Mouse (Mus musculus): ENCODE results near the gene Acr.

Acr gene

GRCm38 (mm10) chr15:89622312-89622958 lies 54.3 kb downstream of the Acr start:
- DNase-seq (ENCODE audit: low read depth, low spot score) = no peak

DNA sequence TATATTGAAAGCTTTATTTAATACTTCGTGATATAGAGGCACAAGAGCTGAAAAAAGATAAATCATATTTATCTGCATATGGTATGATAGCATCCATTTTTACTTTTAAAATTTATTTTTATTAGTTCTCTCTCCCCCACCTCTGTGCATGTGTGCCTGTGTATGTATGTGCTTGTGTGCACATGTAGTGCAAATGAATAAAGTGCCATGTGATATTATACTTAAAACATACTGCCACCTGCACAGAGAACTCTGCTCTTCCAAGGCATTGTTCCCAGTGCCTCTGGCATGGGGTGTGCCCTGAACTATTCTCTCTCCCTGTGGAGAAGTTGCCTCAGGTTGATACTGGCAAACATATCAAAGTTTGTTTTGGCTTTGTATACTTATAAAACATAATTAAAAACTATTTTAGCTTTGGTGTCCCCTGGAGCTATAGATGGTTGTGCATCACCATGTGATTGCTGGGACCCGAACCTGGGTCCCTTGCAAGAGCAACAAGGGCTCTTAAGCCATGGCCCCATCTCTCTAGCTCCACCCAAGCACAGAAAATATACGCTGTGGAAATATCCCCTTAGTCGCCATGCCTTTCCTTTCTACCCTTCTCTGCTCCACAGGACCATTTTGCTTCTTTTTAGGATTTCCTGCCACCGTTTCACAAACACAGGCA lies 55.0 kb downstream of the Acr start:
- no peak for DNase-seq (ENCODE audit: low read depth, low spot score)

DNA sequence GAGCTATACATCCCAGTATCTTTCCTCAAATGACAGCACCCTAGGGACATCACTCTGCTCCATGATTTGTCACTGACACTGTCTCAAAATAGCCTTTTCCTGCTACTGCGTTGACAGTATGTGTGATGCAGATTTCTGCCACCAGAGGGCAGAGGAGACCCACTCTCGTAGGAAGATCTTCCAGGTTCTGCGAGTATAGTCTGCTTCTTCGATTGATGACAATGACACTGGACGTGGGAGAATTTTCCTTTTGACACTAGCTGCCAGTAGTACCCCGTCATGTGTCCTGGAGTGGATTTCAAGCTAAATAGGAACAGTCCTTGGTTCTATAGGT lies 55.5 kb downstream of the Acr start:
- peak; percentile 51 for DNase-seq (ENCODE audit: low read depth, low spot score)
